Mouse (Mus musculus) embryo, embryonic 11.5 days (tissue): ENCODE results near the gene Eaf2.
"Not testable (repeated sequence)": the region's sequence is repeated elsewhere in the genome, so short reads cannot be mapped to it uniquely, and the experiment has no call there.

ENCODE experiments used
- DNase-seq: peaks from one replicate; pipeline ENCODE4 v3.0.0-alpha.2; 2012; ENCODE audit warnings: low read depth, low spot score

Gene Eaf2

DNA sequence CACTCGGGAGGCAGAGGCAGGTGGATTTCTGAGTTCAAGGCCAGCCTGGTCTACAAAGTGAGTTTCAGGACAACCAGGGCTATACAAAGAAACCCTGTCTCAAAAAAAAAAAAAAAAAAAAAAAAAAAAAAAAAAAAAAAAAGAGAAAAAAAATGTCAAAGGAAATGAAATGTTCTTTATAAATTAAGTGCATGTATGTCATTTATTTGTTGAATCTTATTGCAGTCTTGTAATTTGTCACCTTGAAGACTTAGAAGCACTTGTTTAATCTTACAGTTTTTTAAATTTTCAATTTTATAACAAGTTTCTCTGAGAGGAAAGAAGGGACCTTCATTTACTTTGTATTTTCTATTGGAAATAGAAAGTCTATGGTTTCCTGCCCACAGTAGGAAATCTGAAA lies 27.9 kb downstream of the Eaf2 start:
- not testable (repeated sequence) for DNase-seq

DNA sequence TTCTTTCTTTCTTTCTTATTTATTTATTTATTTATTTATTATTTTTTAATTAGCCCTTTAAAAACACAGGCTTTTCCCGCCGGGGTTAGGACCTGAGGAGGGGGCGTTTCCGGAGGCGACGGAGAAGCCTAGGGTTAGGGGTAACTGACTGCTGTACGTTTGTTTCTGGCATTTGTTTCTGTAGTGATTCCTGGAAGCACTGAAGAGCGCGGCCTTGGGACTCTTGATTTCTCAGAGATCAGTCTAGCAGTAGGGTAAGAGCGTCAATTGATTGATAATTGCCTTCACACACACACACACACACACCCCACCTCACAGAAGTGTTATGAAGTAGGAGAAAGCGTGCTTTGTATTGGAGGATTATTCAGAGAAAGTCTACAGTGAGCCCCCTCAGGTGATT lies 46.0 kb downstream of the Eaf2 start:
- DNase-seq = no peak

DNA sequence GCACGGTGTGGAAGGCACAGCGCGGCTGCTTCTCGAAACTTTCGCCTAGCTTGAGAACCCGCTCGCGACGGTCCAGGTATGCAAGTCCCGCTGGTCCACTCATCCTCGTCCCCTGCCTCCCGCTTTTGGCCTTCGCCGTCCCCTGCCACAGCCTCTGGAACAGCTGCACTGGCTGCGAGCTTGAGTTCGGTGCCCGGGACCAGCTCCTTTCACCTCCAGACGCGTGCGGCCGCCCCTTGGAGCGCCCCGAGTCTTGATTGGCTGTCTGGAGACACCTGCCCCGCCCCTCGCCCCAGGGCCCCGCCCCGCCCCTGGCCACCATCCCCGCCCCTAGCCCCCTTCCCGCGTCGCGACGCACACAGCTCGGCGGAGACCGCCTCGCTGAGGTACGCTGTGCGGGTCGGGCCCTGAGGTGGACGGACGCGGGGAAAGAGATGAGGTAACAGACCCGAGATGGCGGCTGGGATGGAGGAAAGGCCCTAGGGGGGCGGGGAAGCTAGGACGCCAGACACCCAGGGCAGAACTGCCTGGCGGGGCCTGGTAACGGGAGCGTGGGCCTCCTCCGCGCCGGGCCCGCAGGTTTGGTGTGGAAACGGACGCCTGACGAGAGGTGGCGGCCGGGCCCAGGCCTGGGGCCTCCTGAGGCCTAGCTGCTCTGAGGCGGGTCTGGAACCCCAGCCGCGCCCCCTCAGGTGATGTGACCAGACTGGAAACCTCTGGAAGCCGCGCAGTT lies 46.6 kb downstream of the Eaf2 start, which contains the start of gene Iqcb1:
Iqcb1 (plus strand) TSS at position 332 of the 733 bp plus-strand sequence.
- DNase-seq = peak; percentile 71

DNA sequence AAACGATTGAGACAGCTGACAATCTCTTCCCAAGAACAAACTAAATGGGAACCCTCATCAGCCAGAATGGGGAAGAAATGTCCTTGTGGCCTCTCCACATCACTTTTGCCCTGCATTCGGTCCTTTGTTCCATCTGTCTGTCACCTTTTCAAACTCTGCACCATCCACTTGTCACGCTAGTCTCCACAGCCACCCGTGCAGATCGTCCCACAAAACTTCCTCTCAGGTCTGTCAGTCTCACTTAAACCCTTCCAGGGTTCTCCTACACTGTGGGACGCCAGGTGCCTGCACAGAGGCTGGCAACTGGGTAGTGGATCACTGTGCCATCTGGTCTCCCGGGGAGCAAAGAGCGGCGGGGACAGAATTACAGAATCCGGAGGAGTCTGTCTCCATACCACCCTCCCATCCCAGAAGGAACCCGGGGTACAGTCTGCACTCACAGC lies 47.2 kb downstream of the Eaf2 start:
- DNase-seq = no peak

DNA sequence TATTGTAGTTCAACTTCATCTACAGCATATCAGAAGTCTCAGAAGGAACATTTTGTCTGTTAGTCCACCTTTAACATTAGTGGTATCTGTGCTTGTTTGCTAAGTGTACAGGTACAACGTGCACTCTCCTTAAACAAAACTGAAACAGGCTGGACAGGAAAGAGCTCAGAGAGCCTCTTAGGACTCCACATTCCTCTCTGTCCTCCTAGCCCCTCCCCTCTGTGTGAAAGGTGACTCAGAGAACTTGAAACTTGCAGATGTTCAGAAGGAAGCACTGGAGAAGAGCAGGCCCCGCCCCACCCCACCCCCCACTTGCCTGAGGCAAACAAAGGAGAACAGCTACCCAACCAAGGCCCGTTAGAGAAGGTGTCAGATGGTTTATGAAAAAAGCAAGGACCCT lies 53.3 kb downstream of the Eaf2 start:
- peak; percentile 20 for DNase-seq

DNA sequence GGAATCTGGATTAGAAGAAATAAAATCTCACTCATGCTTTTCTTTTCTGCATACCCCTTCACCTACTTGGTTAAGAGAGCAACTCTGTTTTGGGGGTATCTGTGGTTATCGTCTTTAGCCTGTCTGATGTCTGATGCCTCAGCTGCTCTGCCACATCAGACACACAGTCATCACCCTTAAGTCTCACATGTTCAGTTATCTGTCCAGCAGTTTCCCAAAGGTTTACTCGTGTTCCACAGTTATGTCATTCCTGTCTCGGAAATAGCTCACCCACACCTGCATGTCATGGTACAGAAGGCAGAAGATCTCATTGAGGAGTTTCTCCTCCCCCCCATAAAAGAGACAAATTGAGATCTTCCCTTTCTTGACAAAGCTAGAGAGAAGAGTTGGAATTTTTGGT lies 54.1 kb downstream of the Eaf2 start:
- DNase-seq = no peak

DNA sequence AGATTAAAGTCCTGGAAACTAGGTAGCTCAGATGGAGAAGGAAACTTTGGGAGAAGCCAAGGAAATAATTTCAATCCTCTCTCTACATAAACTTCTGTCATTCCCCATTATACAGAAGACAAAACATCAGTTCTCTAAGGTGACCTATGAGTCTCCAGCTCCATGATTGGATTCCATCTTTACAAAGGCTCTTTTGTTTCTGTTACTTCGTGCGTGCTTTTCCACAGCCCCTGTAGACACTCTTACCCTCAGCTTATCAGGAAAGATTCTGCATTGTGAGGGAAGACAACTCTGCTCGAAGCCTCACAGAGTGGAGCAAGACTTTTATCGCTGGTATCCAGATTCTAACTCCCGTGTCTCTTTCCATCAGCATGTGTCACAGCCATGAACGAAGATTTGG lies 54.8 kb downstream of the Eaf2 start:
- no peak for DNase-seq

DNA sequence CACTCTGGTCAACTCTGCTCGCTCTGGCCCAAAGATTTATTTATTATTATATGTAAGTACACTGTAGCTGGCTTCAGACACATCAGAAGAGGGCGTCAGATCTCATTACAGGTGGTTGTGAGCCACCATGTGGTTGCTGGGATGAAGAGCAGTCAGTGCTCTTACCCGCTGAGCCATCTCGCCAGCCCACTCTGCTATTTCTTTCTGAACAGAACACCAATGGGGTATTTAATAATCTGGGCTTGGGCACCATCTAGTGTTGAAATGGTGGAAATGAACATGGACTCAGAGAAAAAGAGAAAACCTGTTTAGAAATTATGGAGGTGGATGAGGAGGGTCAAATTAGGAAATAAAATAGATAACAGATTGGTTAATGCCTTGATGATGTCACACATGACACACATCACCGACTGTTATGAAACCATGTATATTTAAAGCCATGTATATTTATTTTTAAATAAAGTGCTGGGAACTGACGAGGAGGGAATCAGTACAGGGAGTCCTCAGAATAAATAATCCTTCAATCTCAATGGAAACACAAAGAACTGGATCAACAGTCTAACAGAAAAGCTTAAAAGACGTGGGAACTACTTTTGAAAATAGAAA lies 57.4 kb downstream of the Eaf2 start:
- peak; percentile 79 for DNase-seq

DNA sequence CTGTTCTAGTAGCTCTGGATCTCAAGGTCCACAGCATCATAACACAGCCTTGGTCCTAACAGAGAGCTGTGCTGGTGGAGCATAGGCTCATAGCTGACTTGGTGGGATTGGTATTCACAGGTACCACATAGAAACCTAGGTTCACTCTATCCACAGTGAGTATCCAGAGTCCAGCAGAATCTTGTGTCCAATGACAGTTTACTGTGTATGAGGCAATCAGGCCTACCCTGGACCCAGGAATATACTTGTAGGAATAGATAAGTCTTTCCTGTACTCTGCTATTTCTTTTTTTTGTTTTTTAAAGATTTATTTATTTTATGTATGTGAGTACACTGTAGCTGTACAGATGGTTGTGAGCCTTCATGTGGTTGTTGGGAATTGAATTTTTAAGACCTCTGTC lies 57.9 kb downstream of the Eaf2 start:
- no peak for DNase-seq

DNA sequence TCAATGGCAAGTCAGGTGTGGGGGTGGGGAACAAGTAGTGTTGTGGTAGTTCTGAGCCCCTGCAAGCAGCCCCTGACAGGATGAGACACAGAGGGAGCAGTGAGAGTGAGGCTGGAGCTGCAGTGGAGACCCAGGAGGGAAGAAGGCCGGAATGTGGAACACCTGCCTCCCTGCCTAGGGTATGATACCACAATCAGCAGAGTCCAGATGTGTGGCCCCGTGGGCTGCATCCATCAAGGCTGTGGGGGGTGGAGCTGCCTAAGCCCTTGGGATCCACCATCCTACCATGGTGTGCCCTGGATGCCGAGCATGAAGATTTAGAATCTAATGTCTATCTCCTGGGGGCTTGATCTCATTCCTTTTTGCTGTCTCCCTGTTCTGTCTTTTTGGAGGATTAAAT lies 61.1 kb downstream of the Eaf2 start:
- DNase-seq = no peak

DNA sequence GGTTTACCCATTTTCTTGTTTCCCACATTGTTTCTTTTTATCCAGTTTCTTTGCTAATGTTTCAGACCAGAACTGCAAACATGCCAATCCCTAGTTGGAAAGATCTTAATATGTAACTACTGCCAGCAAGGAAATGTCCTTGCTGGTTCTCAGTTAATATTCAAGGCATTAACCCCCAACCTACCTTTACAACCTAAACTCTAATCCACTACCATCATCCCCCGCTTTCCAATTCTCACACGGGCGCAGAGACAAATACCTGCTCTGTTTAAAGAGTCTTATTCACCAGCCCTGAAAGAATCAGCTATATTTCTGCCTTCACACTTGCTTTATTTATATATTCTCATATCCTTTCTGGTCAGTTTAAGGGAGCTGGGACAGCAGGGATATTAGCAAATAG lies 66.2 kb downstream of the Eaf2 start:
- no peak for DNase-seq

DNA sequence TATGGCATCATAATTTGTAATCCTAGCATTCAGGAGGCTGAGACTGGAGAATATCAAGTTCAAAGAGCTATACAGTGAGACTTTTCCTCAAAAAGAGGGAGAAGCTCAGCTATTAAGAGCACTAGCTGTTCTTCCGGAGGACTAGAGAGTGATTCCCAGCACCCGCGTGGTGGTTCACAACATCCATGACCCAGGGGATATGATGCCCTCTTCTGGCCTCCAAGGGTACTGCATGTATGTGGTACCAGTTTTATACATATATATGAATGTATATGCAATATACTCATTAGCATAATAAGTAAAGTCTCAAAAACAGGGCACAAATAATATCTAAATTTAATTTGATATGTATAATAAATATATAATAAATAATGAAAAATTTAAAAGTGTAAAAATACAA lies 72.4 kb downstream of the Eaf2 start:
- no peak for DNase-seq

DNA sequence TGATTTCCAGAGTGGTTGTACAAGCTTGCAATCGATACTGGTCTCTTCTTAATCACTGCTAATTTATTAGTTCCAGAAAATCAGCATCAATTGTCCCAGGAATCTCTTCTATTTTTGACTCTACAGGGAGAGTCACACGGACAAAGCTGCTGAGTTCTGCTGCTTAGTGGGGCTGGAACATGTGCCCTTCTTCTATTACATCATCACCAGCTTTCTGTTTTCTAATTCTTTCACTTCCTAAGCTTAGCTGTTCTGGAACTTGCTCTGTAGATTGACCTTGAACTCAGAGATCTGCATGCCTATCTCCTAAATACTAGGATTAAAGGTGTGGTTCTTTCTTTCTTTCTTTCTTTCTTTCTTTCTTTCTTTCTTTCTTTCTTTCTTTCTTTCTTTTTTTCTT lies 76.5 kb downstream of the Eaf2 start:
- no peak for DNase-seq

DNA sequence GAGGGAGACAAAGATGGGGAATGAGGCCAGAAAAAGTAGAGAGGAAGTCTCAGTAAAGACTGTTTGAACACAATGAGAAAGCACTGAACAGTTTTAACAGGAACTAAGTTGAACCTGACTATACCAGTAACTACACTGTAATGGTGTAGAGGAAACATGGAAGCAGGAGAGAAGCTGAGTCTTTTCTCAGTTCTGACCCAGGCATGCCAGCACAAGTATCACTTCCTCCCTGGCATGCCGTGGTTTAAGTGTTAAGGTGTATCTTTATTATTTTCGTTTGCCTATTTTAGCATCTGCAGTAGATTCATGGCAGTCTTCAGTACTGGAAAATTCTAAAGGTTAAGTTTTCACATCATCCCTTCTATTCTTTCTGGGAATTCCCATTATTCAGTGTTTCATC lies 79.8 kb downstream of the Eaf2 start:
- DNase-seq = no peak

DNA sequence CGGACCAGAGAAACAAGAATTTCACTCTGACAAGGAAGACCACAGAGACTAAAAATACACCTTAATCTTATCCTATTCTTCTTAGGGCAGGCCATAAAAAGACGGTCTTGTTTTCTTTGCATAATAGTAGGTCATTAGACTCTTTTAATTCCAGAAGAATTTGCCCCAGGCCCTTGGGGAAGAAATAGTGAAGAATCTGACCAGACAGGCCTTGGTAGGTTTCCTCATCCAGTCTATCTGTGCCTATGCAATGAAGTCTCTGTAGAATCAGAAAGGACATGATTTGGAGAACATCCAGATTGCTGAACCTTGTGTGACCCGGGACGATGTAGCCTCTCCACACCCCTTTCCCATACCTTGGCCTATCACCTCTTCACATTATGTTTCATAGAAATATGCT lies 84.6 kb downstream of the Eaf2 start:
- DNase-seq = no peak

DNA sequence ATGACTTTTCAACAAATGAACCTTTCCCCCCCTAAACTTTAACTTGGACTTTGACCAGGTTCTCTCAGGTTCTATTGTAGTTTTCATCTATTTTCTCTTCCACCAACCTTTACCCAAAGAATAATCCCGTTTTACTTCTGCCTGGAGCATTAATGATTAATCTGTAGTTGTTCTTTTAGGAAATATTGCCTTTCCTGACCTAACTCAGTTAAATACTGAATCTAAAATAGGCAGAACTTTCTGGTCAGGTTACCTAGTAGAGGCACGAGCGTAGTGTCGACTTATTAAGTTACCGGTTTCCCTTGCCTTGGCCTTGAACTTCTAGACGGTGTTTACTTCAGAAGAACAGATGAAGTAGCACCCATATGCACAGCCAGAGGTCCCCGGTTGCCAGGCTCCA lies 88.3 kb downstream of the Eaf2 start:
- DNase-seq = no peak

DNA sequence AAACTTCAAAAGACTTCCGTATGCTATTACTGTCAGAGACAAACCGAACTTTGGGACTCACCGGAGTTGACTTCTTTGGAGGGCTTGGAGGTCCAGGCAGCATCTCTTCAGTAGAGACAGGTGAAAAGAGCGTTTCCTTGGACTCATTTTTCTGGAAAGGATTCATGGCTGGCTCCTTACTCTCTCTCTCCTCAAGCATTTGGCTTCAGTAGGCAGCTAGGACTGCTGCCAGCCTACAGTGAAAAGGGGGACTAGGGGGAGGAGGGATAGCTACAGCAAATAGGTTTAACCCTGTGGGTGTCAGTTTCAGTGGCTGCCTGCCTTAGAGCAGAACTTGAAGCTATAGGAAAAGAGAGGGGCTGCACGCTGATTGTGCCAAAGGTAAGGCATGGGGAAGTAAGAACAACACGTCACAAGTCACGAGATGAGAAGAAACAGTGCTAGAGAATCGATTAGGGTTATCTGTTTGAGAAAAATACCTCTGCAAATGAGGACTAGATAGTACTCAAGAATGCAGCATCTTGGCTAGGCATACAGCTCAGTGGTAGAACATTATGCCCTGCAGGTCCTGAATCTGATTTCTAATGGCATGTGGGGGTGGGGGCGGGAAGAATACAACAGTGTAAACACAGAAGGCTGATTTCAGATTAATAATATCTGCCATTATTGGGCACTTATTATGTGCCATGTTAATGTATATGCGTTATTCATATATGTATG lies 90.0 kb downstream of the Eaf2 start, which contains the start of gene Slc15a2:
Slc15a2 (minus strand) TSS at position 369 of the 720 bp plus-strand sequence.
- DNase-seq = no peak

DNA sequence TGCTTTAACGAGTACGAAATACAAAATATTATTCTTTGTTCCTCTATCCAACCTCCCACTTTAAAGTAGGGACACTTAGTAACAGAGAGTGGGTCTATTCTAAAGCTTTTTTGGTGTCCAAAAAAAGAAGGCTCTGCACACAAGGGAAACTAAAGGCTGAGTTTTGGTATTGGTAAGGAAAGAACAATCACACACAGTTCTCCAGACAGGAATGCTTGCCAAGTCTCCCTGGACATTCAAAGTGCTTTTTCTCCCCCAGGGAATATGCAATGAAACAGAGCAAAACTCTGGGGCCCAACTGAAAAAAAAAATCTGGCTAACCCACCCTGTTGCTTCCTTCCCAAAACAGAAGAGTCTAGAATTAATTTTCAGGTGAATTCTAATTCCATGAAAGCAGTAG lies 90.7 kb downstream of the Eaf2 start:
- no peak for DNase-seq

DNA sequence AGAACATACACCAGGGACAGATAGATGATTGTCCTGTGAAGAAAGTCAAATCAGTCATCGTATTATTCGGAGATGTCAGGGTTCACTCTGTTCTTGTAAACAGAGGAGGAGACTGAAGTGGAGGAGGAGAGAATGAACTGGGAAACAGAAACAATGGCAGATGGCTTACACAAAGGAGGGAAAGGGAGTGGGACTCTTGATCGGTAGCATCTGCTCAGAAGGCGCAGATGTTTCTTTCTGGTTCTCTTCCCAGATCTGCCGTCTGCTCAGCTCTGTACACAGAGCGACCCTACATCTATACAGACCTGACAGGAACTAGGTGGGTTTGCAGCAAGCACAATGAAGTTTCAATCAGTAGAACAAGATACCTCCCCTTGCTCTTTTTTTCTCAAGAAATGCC lies 99.1 kb downstream of the Eaf2 start:
- no peak for DNase-seq

DNA sequence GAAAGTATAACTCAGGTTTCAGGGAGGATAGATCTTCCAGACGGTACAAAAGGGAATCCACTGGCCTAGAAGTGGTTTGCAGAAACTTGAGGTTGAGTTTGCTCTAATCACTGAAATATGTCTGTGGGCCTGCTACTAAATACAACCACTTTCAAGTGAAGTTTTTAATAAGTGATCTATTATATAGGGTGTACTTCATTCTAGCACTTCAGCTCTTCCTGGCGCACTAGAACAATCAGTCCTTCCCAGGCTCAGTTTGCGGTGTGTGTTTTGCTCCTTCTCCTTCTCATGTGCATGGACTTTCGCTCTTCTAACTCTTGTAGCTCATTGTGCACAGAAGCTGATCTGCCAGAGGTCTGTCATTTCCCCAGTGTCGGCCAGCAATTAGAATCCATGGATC lies 101.8 kb downstream of the Eaf2 start:
- DNase-seq = no peak

DNA sequence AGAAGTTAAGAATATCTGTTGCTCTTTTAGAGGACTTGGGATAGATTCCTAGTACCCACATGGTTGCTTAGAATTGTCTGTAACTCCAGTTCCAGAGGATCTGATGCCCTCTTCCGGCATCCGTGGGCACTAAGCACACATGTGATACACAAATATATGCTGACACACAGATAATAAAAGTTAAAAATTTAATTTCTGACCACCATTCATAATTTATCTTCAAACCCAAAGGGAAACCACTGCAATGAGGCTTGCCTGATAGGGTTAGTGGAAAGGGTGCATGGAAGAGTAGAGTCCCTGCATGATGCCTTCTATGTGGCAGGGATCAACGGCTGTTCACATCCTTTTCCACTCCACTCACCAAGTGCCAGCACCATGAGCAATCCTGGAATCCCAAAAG lies 103.1 kb downstream of the Eaf2 start:
- DNase-seq = no peak

DNA sequence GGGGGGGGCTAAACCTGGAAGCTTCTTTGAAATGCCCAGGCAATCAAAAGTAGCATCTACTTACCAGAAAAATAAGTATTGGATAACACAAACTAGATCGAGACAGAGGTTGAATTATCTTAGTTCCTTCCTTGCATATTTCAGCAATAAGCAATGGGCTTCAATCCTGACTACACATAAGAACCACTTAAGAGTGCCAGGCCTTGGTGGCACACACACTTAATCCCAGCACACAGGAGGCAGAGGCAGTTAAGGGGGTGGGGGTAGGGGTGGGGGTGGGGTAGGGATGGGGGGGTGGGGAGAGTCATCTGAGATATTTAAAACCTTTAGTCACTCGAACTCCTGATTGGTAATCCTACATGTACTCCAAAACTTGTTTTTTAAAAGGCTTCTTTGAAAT lies 103.6 kb downstream of the Eaf2 start:
- DNase-seq = no peak

DNA sequence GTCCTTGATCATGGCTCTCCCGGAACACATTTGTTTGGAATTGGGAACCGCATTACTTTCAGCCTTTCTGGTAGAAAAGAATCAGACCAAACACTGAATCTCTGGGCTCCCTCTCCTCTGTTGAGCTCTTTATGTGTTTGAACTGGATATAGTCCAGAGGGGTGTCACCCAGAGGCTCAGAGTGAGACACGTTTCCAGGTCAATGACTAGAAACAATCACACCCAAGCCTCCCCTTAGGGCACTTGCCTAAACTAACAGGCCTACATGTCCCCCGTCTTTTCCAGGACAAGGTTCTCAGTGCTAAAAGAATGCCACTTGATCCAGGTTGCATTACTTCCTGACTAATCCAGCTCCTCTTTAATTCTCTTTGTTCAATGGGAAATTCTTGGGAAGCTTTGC lies 104.0 kb downstream of the Eaf2 start:
- DNase-seq = no peak
